Mouse (Mus musculus): ENCODE data around the gene Uqcrq.

The Uqcrq gene

DNA sequence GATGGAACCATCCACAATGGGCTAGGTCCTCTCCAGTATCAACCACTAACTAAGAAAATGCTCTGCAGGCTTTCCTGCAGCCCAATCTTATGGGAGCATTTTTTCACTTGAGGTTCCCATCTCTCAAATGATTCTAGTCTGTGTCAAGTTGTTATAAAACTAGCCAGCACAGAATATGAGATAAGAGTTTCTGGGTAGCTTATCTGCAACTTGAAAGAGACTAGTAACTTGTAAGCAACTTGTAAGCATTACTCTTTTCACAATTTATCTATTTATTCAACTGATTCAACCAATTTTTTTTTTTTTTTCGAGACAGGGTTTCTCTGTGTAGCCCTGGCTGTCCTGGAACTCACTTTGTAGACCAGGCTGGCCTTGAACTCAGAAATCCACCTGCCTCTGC, 27.0 kb downstream of the Uqcrq start:
- DNase-seq, result no peak

DNA sequence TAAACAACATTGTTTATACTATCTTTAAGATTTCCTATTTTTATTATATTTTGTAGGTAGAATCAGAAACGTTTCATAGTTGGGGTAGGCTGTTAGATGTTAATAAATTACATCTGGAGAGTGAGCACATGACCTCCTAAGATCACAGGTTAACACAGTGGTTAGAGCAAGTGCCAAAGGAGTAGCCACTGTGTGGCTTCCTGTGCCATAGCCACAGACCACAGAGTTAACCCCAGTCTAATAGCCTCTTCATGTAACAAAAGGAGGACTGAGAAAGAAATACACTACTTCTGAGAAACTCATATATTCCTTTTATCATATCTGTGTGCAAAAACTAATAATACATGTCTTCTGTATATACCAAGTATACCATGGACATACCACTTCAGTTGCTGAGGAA, 36.8 kb downstream of the Uqcrq start:
- no peak for DNase-seq

DNA sequence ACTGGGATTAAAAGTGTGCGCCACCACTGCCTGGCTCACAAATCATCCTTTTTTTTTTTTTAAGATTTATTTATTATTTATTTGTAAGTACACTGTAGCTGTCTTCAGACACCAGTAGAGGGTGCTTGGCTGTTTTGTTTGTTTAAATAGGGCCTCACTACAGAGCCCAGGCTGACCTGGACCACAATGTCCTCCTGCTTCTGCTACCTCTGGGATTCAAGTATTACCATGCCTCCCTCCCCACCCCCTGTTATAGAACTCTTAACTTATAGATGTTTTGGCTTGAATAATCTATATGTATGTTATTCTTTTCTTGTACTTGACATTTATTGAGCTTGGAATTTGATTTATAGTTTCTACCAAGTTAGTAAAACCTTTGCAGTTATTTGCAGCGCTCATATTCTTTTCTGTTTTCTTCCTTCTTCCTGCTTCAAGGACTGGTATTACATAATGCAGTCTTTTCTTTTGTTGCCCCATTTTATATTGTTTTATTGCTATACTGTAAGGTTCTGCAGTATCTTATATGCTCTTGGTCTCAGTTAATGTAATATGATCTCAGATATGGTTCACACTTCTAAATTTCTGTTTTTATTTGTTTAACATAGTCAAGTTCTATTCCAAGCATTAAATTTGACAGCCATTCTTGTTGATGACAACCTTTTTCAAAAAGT, 46.7 kb downstream of the Uqcrq start:
- no peak for DNase-seq

DNA sequence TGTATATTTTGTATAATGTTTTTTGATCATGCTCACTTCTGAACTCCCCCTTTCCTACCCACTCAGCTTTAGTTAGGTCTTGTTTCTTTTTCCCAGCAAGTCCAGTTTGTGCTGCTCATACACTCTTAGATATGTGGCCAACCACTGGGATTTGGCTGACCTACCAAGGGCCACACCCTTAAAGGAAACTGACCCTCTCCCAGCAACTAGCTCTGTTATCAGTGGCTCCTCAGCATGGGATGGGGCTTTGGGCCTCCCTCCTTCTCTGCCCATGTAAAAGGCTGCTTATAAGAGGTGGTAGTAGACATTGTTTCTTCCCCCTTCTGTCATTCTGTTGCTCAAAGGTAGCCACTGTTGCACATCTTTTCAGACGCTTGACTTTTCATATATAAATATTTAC, 51.7 kb downstream of the Uqcrq start:
- no peak for DNase-seq
